Mouse (Mus musculus): ENCODE measurements around the gene Tmed3. TPM values are rescaled to one million over a fixed set of nuclear protein-coding genes. Genes with fewer than 3 reads are reported as not detected.

Tmed3 gene
- total RNA-seq, 2 experiments from 2014 or later: 24.0 to 31.5 TPM

Other genes with a start within 250 kb of the Tmed3 start
- gene Minar1, start 81.9 kb downstream of the Tmed3 start, total RNA-seq (2021): under 1 TPM in 1 of 2 experiments, not detected in 1; 0.11 TPM
- gene Ankrd34c, start 33.4 kb upstream of the Tmed3 start, total RNA-seq (2021): not detected
- under 1 TPM; 0.04 to 0.11 TPM for gene Rasgrf1, start 204.8 kb upstream of the Tmed3 start, total RNA-seq (2021)